Mouse (Mus musculus) testis, adult 2 months (tissue): Measurements from ENCODE around the gene Bub1b.

Source experiments
- CTCF ChIP-seq: fragments of 200-500 bp; IDR thresholded peaks from 2 replicates; pipeline ENCODE4 v1.5.1; 2012; ENCODE audit warnings: low read depth, mild to moderate bottlenecking, inconsistent platforms, low read length, moderate library complexity; ENCODE audit not compliant: control insufficient read depth, insufficient read depth, insufficient replicate concordance
- POLR2A ChIP-seq: fragments of 200-500 bp; IDR thresholded peaks from 2 replicates; pipeline ENCODE4 v1.6.1; 2012; ENCODE audit warnings: low read depth, mild to moderate bottlenecking, inconsistent platforms, low read length, moderate library complexity; ENCODE audit not compliant: control insufficient read depth

DNA sequence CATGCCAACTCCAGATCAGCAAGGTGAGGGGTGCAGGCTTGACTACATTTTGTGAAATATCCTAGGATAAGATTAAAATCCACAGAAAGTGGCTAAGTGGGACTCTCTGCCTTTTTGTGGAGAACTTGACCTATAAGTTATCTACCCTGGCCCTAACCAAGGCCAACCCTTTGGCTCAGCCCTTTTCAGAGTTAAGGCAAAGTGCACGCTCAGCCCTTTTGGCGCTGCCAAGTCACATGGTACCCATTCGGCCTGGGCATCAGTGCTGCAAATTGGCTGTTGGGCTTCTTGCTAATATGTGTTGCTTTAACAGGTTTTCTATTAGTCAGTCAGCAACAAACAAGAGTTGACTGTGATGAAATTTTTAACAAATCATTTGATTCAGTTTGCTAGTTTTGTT, 89.8 kb downstream of the Bub1b start:
- no peak for TF ChIP-seq CTCF
- no peak for TF ChIP-seq POLR2A
